Mouse (Mus musculus): ENCODE results near the gene Bloc1s4. TPM values are rescaled to one million over a fixed set of nuclear protein-coding genes. Genes with fewer than 3 reads are reported as not detected.

The Bloc1s4 gene
- 11.9 TPM for polyA plus RNA-seq (2014; fragmentation: Illumina TruSeq; extraction: RNeasy Lipid Tissue Mini Kit (QIAGEN cat#74804); ENCODE audit: low replicate concordance)

GRCm38 (mm10) chr5:36748536-36749061 is at the start of gene Bloc1s4:
Gene Bloc1s4 (minus strand): TSS chr5:36748650.

DNA sequence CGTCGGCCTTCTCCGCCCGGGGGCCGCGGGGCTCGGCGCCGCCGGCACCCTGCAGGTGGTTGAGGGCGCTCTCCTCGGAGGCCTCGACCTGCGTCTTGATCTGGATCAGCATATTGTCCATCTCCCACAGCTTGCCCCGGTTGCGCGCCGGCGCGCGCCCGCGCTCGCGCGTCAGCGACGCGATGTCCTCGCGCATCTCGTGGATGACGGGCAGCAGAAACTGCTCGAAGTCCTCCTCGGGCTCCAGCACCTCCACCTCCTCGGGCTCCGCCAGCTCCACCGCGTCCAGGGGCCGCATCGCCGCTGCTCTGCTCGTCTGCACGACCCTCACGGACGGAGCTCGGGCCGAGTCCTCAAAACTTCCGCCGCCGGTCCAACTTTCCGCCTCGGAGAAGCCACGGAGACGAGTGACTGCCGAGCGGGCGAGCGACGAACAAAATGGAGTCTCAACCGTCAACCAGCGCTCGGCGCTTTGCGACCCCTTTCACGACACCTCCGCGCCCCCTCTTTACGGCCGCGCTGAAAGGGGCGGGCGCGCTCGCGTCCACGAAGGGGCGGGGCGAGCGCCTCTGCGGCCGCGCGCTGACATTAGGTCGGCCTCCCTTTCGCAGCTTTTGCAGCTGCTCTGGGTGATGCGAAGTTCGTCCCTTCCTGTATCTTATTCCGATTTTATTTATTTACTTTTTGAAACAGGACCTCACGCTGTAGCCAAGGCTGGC is 48.0 kb upstream of the Bloc1s4 start, which contains the start of gene Mrfap1:
Mrfap1 (minus strand) TSS at position 477 of the 719 bp plus-strand sequence.

Other genes starting within 250 kb of the Bloc1s4 start
- 24.1 TPM for gene Tbc1d14, start 155.4 kb downstream of the Bloc1s4 start, polyA plus RNA-seq (2014; fragmentation: Illumina TruSeq; extraction: RNeasy Lipid Tissue Mini Kit (QIAGEN cat#74804); ENCODE audit: low replicate concordance)
- 122 TPM for gene D5Ertd579e, start 52.6 kb downstream of the Bloc1s4 start, polyA plus RNA-seq (2014; fragmentation: Illumina TruSeq; extraction: RNeasy Lipid Tissue Mini Kit (QIAGEN cat#74804); ENCODE audit: low replicate concordance)
- 340 TPM for gene Mrfap1, start 48.1 kb upstream of the Bloc1s4 start, polyA plus RNA-seq (2014; fragmentation: Illumina TruSeq; extraction: RNeasy Lipid Tissue Mini Kit (QIAGEN cat#74804); ENCODE audit: low replicate concordance)
- not detected for gene Man2b2, start 82.0 kb upstream of the Bloc1s4 start, polyA plus RNA-seq (2014; fragmentation: Illumina TruSeq; extraction: RNeasy Lipid Tissue Mini Kit (QIAGEN cat#74804); ENCODE audit: low replicate concordance)
- gene Ppp2r2c, start 119.9 kb upstream of the Bloc1s4 start, polyA plus RNA-seq (2014; fragmentation: Illumina TruSeq; extraction: RNeasy Lipid Tissue Mini Kit (QIAGEN cat#74804); ENCODE audit: low replicate concordance) = 0.71 TPM
- 2.5 TPM for gene Wfs1, start 240.6 kb upstream of the Bloc1s4 start, polyA plus RNA-seq (2014; fragmentation: Illumina TruSeq; extraction: RNeasy Lipid Tissue Mini Kit (QIAGEN cat#74804); ENCODE audit: low replicate concordance)